Mouse (Mus musculus) left cerebral cortex, postnatal 25 days (tissue): ENCODE measurements at regions not wholly inside any gene's neighbourhood (a gene's known extent, or its start where the extent isn't known, plus 50 kb on each side); places are given as distances from the start of the nearest gene placed in this dataset.

Experiments
- DNase-seq, 2 experiments: peaks; one replicate each; pipeline ENCODE4 v3.0.0; 2022; ENCODE audit warnings: low spot score in 2 of 2, mixed read lengths in 1 of 2
- intact Hi-C: fragments of 180-260 bp; cut with DNase I; formaldehyde crosslinking; loops from one replicate; pipeline ENCODE4 v1.15.1; 2025

GRCm38 (mm10) chr3:20714671-20715070 lies 347.7 kb upstream of the Agtr1b start:
- intact Hi-C loops: no loop called here
- DNase-seq: no peak

GRCm38 (mm10) chr3:20709661-20710060 lies 342.7 kb upstream of the Agtr1b start:
- DNase-seq: no peak
- intact Hi-C loops: no loop called here

GRCm38 (mm10) chr3:20695322-20695859 lies 328.4 kb upstream of the Agtr1b start:
- DNase-seq: peak; percentile 60 to 96

GRCm38 (mm10) chr3:20680944-20681494 lies 314.0 kb upstream of the Agtr1b start:
- intact Hi-C loops: no loop called here
- DNase-seq: no peak

More at GRCm38 (mm10) chr3:20695322-20695859, 328.4 kb upstream of the Agtr1b start:
- intact Hi-C loops: loop anchor here (2.0 to 5.0 kb wide), 3 partner anchors 82 to 197 kb away; no protein-coding TSS in a partner anchor

- intact Hi-C loops: no loop called here
- peak; percentile 25 for DNase-seq
Observed at GRCm38 (mm10) chr3:20661883-20662282, 294.9 kb upstream of the Agtr1b start.

GRCm38 (mm10) chr3:20655345-20655744 lies 288.4 kb upstream of the Agtr1b start:
- intact Hi-C loops: loop anchor here (5.0 to 10.0 kb wide), 6 partner anchors 822 to 1649 kb away; partner anchors contain the start of gene Tbl1xr1
- peak; percentile 42 to 68 for DNase-seq
